Mouse (Mus musculus) heart, embryonic 10.5 days (tissue): ENCODE measurements around the gene Cpox. TPM values are rescaled to one million over a fixed set of nuclear protein-coding genes. Genes with fewer than 3 reads are reported as not detected.

ENCODE experiments used
- DNase-seq: peaks from one replicate; pipeline ENCODE4 v3.0.0-alpha.2; 2017; ENCODE audit warnings: low spot score
- H3K27ac ChIP-seq: fragments of 300-500 bp; sonication (generic); 2 replicates; pipeline ENCODE4 v1.5.1; 2016; ENCODE audit warnings: mild to moderate bottlenecking
- H3K27me3 ChIP-seq: fragments of 300-500 bp; sonication (generic); 2 replicates; pipeline ENCODE4 v1.6.1; 2016; ENCODE audit warnings: mild to moderate bottlenecking; ENCODE audit not compliant: poor library complexity, insufficient read depth, severe bottlenecking
- H3K36me3 ChIP-seq: fragments of 300-500 bp; sonication (generic); 2 replicates; pipeline ENCODE4 v1.6.1; 2016; ENCODE audit warnings: mild to moderate bottlenecking, moderate library complexity
- H3K4me1 ChIP-seq: fragments of 300-500 bp; sonication (generic); 2 replicates; pipeline ENCODE4 v1.6.1; 2016; ENCODE audit warnings: mild to moderate bottlenecking
- H3K4me3 ChIP-seq: fragments of 300-500 bp; sonication (generic); 2 replicates; pipeline ENCODE4 v1.5.1; 2016; ENCODE audit warnings: mild to moderate bottlenecking, moderate library complexity
- H3K9me3 ChIP-seq: fragments of 300-500 bp; sonication (generic); 2 replicates; pipeline ENCODE4 v1.6.1; 2016; ENCODE audit warnings: mild to moderate bottlenecking, moderate library complexity
- WGBS: fragments of 180-500 bp; shearing (Covaris S2); methylation state at CpG from one replicate; pipeline ENCODE4 v1.1.7; 2016; 5-methylcytosine and 5-hydroxymethylcytosine counted together
- microRNA-seq: library from miRNA; unstranded; fragments of <30 nt; microRNA quantifications from one replicate; pipeline ENCODE4, GENCODE M21; 2017
- polyA plus RNA-seq: library from polyadenylated mRNA; unstranded; fragments of >200 nt; fragmentation: Nextera tagmentation; extraction: Ambion mirVana; gene quantifications from 2 replicates; pipeline ENCODE4 v1.2.1, GENCODE M21; 2016

Cpox gene
- polyA plus RNA-seq, 1 experiment from 2014 or later, result 89.9 TPM

DNA sequence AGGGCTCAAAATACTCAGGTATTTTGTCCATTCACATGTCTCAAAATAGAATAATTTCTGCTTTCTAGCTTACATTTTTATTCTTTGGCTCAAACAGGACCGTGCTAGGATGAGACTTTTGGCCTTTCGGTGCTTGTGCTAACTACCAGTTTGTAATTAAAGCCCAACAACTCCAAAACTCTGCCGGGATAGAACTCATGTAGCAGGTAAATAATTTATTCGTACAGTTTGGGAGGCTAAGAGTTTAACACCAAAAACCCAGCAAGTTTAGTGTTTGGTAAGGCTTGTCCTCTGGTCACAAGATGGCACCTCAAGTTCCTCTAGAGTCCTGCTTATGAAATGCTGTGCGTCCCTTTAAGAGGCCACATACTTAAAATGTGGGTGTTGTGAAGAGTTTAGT lies 70.7 kb downstream of the Cpox start:
- WGBS, result 91% methylated on average over 5 of the region's 5 CpGs
- Histone ChIP-seq H3K4me3 (no peak overlapping the region), H3K36me3 (no peaks in the 10 kb centered on the region), H3K27me3 (no peaks in the 10 kb centered on the region), H3K4me1 (no peaks in the 10 kb centered on the region), H3K27ac (no peak overlapping the region), H3K9me3 (no peaks in the 10 kb centered on the region)
- no peak for DNase-seq

DNA sequence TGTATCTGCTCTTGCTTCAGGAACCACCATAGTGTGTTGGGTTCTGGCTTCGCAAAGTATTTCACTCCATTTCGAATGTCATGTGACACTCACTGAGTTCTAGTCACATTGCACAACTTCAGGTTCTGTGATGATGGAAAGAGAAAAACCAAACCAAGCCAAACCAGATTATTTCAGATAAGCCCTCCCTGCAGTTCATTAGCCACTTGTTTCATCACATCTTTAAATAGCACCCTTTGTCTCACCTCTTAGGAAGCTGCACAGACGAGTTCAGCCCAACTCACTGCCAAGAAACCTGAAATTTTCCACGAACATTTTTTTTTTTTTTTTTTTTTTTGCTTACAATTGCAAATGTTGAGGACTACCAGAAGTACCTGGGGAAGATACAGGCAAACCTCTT lies 76.6 kb downstream of the Cpox start:
- Histone ChIP-seq H3K27ac (no peak overlapping the region; the same call in 1 of the 2 replicates), H3K27me3 (no peaks in the 10 kb centered on the region), H3K9me3 (no peaks in the 10 kb centered on the region), H3K4me1 (peaks cover 6% of the 10 kb centered on the region), H3K4me3 (no peak overlapping the region), H3K36me3 (no peaks in the 10 kb centered on the region)
- DNase-seq, result no peak
- 30% methylated on average over 4 of the region's 4 CpGs for WGBS

- H3K36me3 ChIP-seq, result no peaks in the 10 kb centered on the region
- no peak overlapping the region for H3K27ac ChIP-seq
- 22% methylated on average over 1 of the region's 1 CpGs for WGBS
- no peak overlapping the region for H3K4me3 ChIP-seq
- H3K9me3 ChIP-seq, result no peaks in the 10 kb centered on the region
- DNase-seq, result no peak
- peaks cover 6% of the 10 kb centered on the region for H3K4me1 ChIP-seq
- no peaks in the 10 kb centered on the region for H3K27me3 ChIP-seq
Measured at GRCm38 (mm10) chr16:58751314-58751713, 81.2 kb downstream of the Cpox start.

DNA sequence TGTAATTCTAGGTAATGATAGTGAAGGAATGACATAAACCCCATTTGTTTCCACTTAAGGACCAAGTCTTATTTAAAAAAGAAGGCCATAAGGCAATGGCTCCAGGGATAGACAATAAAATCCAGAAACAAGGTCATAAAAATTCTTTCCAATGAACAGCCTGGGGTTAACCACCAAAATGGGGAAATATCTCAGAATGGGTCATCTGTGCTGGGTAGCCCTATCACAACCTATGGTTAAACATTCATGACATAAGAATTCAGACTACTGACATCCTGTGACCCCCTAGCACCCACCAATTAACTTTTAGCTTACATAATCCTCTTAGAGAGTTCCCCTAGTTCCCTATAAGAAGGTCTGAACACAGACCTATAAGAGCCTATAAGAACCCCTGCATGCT lies 86.1 kb downstream of the Cpox start:
- no peak for DNase-seq
- no peaks in the 10 kb centered on the region for H3K27me3 ChIP-seq
- no peak overlapping the region for H3K4me3 ChIP-seq
- H3K4me1 ChIP-seq, result no peaks in the 10 kb centered on the region
- no peaks in the 10 kb centered on the region for H3K36me3 ChIP-seq
- no peak overlapping the region for H3K27ac ChIP-seq
- H3K9me3 ChIP-seq, result no peaks in the 10 kb centered on the region

DNA sequence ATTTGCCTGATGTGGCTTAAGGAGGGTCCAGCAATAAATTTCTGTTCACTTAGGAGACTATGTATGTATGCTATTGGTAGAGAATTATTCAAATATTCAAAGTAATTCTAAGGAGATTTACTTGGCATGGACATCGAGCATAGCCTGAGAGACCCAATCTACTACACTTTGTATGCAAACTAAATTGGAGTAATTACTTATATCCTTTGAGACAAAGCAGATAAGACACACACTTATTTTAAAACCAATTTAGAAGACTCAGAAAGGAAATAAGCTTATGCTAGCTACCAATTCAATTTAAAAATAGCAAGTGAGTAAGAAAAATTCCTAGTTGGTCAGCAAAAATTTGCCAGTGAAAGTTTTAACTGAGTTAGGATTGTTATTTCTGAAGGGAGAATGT lies 93.0 kb downstream of the Cpox start, which contains the start of gene Olfr172:
Gene Olfr172 (minus strand): TSS at position 101 of the 400 bp plus-strand sequence.
- DNase-seq, result no peak
- Histone ChIP-seq H3K4me1 (no peaks in the 10 kb centered on the region), H3K36me3 (no peaks in the 10 kb centered on the region), H3K27me3 (no peaks in the 10 kb centered on the region), H3K9me3 (no peaks in the 10 kb centered on the region), H3K4me3 (no peak within 1 kb of the TSS), H3K27ac (no peak within 1 kb of the TSS)
- 80% methylated on average over 1 of the region's 1 CpGs for WGBS

Small RNA genes lying within 50 kb of the gene (microRNA-seq; reads per million reads assigned to microRNA genes)
- not detected for gene Gm27564

Other genes with a start within 250 kb of the Cpox start
- 22.0 and 28.5 TPM in 2 replicates for gene St3gal6, start 146.0 kb upstream of the Cpox start, polyA plus RNA-seq
- gene Gm813, start 53.3 kb upstream of the Cpox start, polyA plus RNA-seq, result not detected in 2 replicates
- gene E330017A01Rik, start 31.6 kb upstream of the Cpox start, polyA plus RNA-seq, result not detected in 2 replicates
- gene Gpr15, start 48.8 kb downstream of the Cpox start, polyA plus RNA-seq, result not detected in 2 replicates
- gene Cldnd1, start 57.6 kb downstream of the Cpox start, polyA plus RNA-seq, result 106 TPM in 2 replicates
- not detected in 2 replicates for gene Olfr172, start 92.9 kb downstream of the Cpox start, polyA plus RNA-seq
- not detected in 2 replicates for gene Olfr173, start 130.0 kb downstream of the Cpox start, polyA plus RNA-seq
- gene Olfr175-ps1, start 156.5 kb downstream of the Cpox start, polyA plus RNA-seq, result not detected in 2 replicates
- gene Olfr177, start 204.5 kb downstream of the Cpox start, polyA plus RNA-seq, result not detected in 2 replicates
- not detected in 2 replicates for gene Olfr178, start 221.8 kb downstream of the Cpox start, polyA plus RNA-seq